26 mouse cellular contexts compared by ENCODE assay signal in genomic region chr8:76764201-76764600, GRCm38 (mm10).
DNase-seq lines count a peak whose midpoint lies in the region; ATAC-seq and TF ChIP-seq lines count a peak whose summit lies in the region.
"Had no signal": no experiment of that assay in that cellular context is flagged by ENCODE, and none has a peak within 500 bp of the region (broad histone marks: within the 10 kb centered on the region; RNA-seq: fewer than 3 reads in every experiment).

No protein-coding gene starts in this region.

- no peak overlapping the region for H3K4me3 ChIP-seq in kidney, adult 2 months (ENCODE audit: insufficient read depth, low read depth, low read length)
- H3K4me3 ChIP-seq in kidney, embryonic 16.5 days (ENCODE audit: low read length), result no peak overlapping the region
- H3K4me3 ChIP-seq: embryonic facial prominence, embryonic 12.5 days; forebrain, embryonic 10.5 days; forebrain, embryonic 15.5 days; left cerebral cortex, adult 2 months; limb, embryonic 12.5 days; liver, embryonic 15.5 days had no signal

- H3K9me3 ChIP-seq in kidney, embryonic 16.5 days (ENCODE audit: low read length), result no peaks in the 10 kb centered on the region
- H3K9me3 ChIP-seq: forebrain, embryonic 10.5 days; forebrain, embryonic 15.5 days; G1E; limb, embryonic 12.5 days; liver, embryonic 15.5 days had no signal

- DNase-seq in adrenal gland, adult 2 months, result peak; percentile 3
- DNase-seq in adrenal gland, postnatal 36 days, result no peak
- peak; percentile 57 for DNase-seq in kidney, adult 2 months
- DNase-seq in kidney, adult 9 months, result peak; percentile 46
- peak; percentile 27 for DNase-seq in retina, embryonic 14.5 days (ENCODE audit: low spot score)
- DNase-seq in gastrocnemius, postnatal 10 days, result no peak
- DNase-seq: adrenal gland, postnatal 14 days; cerebellum, adult 8-10 months; embryo, embryonic 11 days; layer of hippocampus, adult 9-11 months; lung, embryonic 14.5 days; lung, postnatal 14 days; thymus, adult 2 months; thymus, postnatal 36 days had no signal

- no peaks in the 10 kb centered on the region for H3K27me3 ChIP-seq in kidney, adult 2 months (replicated peaks; ENCODE audit: control insufficient read depth, insufficient read depth, low read length)
- no peaks in the 10 kb centered on the region for H3K27me3 ChIP-seq in kidney, embryonic 16.5 days (ENCODE audit: insufficient read depth, low read length)
- H3K27me3 ChIP-seq: embryonic facial prominence, embryonic 12.5 days; forebrain, embryonic 15.5 days; limb, embryonic 12.5 days; liver, embryonic 15.5 days had no signal

- no peak overlapping the region for H3K27ac ChIP-seq in kidney, adult 2 months (ENCODE audit: insufficient read depth, low read depth, low read length)
- no peak overlapping the region for H3K27ac ChIP-seq in kidney, embryonic 16.5 days (ENCODE audit: low read length)
- H3K27ac ChIP-seq: embryonic facial prominence, embryonic 12.5 days; forebrain, embryonic 10.5 days; forebrain, embryonic 15.5 days; left cerebral cortex, adult 2 months; limb, embryonic 12.5 days; liver, embryonic 15.5 days had no signal

- H3K36me3 ChIP-seq in kidney, adult 2 months (ENCODE audit: control insufficient read depth, insufficient read depth, low read length), result no peaks in the 10 kb centered on the region
- no peaks in the 10 kb centered on the region for H3K36me3 ChIP-seq in kidney, embryonic 16.5 days (ENCODE audit: insufficient read depth, low read length)
- H3K36me3 ChIP-seq: embryonic facial prominence, embryonic 12.5 days; forebrain, embryonic 10.5 days; forebrain, embryonic 15.5 days; G1E; limb, embryonic 12.5 days; liver, embryonic 15.5 days had no signal

- H3K4me2 ChIP-seq in kidney, embryonic 16.5 days (replicated peaks; ENCODE audit: low read depth, low read length), result no peak overlapping the region
- H3K4me2 ChIP-seq: embryonic facial prominence, embryonic 12.5 days; forebrain, embryonic 15.5 days; limb, embryonic 12.5 days; liver, embryonic 15.5 days; lung, embryonic 14.5 days had no signal

- H3K4me1 ChIP-seq in kidney, adult 2 months (ENCODE audit: control insufficient read depth, insufficient read depth, low read length), result 0 out of 2 replicates have a peak, but pooled peaks cover 2% of the 10 kb centered on the region
- no peaks in the 10 kb centered on the region for H3K4me1 ChIP-seq in kidney, embryonic 16.5 days (ENCODE audit: insufficient read depth, low read length)
- H3K4me1 ChIP-seq: embryonic facial prominence, embryonic 12.5 days; forebrain, embryonic 10.5 days; forebrain, embryonic 15.5 days; limb, embryonic 12.5 days; liver, embryonic 15.5 days had no signal

- TF ChIP-seq CTCF in kidney, adult 2 months (conservative IDR thresholded peaks at IDR 0.05; ENCODE audit: insufficient read depth, insufficient read length, low read depth, low read length), result no peak

- TF ChIP-seq POLR2A in kidney, adult 2 months (IDR thresholded peaks at IDR 0.05; ENCODE audit: low read depth, low read length), result no peak

- WGBS in kidney, adult 2 months, result 44% methylated on average over 3 of the region's 3 CpGs
- 62% methylated on average over 3 of the region's 3 CpGs for WGBS in kidney, embryonic 16.5 days

- ATAC-seq in kidney, embryonic 16.5 days (ENCODE audit: low FRiP score, low TSS enrichment), result no peak
- ATAC-seq in activated CD4-positive, CD25-positive, alpha-beta regulatory T cell, adult 4 months, result no peak
- ATAC-seq: forebrain, embryonic 15.5 days; hindbrain, embryonic 16.5 days; midbrain, embryonic 16.5 days; Patski had no signal

- H3K9ac ChIP-seq in kidney, embryonic 16.5 days (replicated peaks; ENCODE audit: low read length), result no peak overlapping the region
- H3K9ac ChIP-seq: embryonic facial prominence, embryonic 12.5 days; forebrain, embryonic 15.5 days; limb, embryonic 12.5 days; liver, embryonic 15.5 days; lung, embryonic 14.5 days had no signal

Comparison
In these comparisons a context has a peak if more than half of its experiments do, and no peak if none do; other contexts are left out.
1. DNase-seq: peak in adrenal gland, adult 2 months (single experiment), kidney, adult 2 months (single experiment), kidney, adult 9 months (single experiment) and retina, embryonic 14.5 days (single experiment); none in adrenal gland, postnatal 36 days (0 of 2) and gastrocnemius, postnatal 10 days (single experiment).